Mouse (Mus musculus): ENCODE results near the gene Zpbp2.
"Not testable (repeated sequence)": the region's sequence is repeated elsewhere in the genome, so short reads cannot be mapped to it uniquely, and the experiment has no call there.

Zpbp2 gene

DNA sequence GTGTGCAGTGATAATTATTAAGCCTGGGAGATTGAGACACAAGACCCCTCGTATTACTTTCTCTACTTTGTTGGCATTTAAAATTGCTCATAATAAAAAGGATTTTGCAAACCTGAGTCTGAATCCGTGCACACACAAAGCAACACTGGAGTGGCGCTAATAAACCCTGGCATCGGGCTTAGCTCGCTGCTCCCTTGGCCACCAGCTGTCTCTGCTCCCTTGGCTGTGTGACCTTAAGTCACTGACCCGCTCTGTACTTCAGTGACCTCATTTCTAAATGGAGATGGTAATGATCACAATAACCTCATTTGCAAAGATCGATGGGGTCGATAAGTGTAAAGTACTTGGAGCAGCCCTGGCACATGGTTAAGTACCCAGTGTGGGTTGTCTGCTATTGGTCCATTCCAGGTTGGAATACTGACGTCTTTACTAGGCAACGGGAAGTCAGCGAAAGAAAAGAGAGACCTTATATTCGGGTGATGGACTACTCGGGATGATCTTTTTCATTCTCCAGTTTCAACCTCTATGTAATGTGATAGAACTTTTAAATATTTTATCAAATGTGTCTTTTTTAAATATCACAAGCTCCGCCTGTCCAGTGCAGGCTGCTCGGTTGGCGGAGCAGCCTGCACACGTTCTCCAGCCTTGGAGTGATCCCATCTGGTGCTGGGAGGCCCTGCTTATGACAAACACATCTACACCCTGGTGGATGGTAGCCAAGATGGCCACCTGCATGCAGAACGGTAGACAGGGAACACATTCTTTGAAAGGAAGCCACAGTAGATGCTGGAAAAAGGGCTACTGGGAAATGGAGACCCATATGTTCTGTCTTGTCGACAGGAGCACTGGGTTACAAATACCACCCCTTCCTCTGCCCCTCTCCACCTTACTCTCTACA lies 39.9 kb downstream of the Zpbp2 start:
- DNase-seq: peak; percentile 53 to 58

DNA sequence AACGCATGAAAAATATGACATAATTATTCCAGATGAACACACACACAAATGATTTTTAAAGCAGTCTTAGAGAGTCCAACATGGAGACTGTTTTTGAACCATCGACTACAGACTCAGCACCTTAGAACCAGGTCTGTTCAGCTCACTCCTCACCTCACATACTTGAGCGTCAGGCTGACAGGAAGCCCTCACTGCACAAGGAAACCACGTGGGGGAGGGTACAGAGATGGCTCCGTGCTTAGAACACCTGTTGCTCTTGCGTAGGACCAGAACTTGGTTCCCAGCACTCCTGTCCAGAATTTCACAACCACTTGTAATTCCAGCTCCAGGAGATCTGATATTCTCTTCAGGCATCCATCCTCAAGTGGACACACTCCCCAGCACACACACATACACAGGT lies 44.1 kb downstream of the Zpbp2 start:
- no peak for DNase-seq

DNA sequence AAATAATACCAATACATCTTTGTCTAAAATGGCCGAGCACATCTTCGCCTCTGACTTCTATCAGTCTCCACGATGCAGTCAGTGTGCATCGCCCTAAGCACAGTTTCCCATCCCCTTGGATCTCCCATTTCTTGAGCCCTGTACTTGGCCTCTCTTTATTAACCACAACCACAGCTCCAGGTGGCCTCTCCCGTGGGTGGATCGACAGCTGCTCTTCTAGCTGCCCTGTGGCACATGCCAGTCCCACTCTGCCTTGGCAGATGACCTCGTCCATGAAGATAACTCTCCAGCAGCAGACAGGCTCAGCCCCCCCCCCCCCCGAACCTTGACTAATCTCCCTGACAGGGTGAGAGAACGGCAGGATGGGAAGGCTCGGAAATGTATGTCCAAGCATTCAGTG lies 44.6 kb downstream of the Zpbp2 start:
- DNase-seq: no peak

DNA sequence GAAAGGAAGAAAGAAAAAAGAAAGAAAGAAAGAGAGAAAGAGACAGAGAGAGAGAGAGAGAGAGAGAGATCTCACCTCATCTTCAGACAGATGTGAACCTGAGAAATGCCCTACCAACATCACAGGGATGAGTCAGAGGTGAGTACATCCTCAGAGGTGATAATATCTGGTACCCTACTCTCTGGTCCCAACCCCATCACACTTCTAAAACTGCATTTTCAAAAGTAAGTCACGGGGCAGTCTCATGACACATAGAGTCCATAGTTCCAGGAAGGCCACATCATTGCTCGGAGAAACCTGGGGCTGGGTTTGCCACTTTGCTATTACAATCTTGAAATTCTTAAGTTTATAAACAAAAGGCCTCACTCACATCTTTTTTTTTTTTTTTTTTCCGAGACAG lies 45.1 kb downstream of the Zpbp2 start:
- DNase-seq: no peak

DNA sequence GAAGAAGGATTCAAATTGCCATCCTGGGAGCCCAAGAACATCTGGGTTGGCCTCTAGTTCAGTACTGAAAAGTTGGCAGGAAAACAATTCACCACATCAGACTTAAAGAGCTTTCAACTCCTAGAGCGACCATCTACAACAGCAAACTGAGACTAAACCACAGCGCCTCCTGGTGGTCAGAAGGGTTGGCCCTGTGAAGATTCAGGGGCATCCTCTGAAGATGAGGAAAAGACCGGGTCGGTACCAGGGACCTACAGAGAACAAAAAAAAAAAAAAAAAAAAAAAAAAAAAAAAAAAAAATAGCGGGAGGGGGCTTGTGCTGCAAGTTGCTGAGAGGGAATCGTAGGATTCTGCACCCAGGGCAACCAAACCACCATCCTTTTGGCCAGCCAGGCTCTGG lies 46.5 kb downstream of the Zpbp2 start:
- peak; percentile 24 to 37 for DNase-seq

DNA sequence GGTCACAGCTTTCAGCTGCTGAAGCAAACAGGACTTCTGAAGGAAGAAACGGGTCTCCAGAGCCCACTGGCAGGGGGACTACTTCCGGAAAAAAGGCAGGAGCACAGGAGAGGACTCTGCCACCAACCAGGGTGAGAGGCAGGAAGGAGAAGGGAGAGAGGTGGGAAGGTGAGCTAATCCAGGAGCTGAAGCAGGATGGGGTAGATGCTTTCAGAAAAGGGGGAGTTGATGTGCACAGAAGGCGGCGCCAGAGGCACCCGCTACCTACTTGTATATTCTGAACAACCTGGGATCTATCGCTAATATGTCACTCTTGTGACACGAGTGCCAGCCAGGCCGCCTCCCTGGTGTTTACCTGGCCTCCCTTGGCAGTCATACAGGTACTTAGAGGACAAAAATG lies 47.1 kb downstream of the Zpbp2 start, which contains the start of gene Lrrc3c:
Gene Lrrc3c, plus strand, starts transcription at position 301 of the 400 bp plus-strand sequence.
- DNase-seq: no peak

DNA sequence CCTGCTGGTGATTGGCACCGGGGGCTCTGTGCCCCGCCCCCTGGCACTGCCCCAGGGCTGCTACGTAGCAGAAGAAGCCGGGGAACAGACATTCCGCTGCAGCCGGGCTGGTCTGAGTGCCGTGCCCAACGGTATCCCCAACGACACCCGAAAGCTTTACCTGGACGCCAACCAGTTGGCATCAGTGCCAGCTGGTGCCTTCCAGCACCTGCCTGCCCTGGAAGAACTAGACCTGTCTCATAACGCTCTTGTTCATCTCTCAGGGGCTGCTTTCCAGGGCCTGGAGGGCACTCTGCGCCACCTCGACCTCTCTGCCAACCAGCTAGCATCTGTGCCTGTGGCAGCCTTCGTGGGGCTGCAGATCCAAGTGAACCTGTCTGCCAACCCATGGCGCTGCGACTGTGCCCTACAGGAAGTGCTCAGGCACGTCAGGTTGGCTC lies 48.0 kb downstream of the Zpbp2 start:
- DNase-seq: peak; percentile 55 to 64

DNA sequence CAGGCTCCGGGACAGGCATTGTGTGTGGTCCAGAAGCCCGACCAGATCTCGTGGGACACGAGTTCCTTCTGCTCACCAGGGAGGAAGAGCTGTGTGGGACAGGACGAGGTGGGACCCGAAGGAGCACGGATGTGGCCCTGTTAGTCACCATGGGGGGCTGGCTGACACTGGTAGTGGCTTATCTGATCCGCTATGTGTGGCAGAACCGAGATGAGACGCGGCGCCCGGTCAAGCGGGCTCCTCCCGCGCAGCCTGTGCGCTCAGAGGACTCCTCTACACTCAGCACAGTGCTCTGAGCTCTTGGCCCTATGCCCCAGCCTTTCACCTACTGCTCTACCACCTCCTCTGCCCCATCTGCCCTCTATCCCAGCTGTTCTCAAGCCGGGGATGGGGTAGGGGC lies 48.4 kb downstream of the Zpbp2 start:
- DNase-seq: peak; percentile 32 to 44

DNA sequence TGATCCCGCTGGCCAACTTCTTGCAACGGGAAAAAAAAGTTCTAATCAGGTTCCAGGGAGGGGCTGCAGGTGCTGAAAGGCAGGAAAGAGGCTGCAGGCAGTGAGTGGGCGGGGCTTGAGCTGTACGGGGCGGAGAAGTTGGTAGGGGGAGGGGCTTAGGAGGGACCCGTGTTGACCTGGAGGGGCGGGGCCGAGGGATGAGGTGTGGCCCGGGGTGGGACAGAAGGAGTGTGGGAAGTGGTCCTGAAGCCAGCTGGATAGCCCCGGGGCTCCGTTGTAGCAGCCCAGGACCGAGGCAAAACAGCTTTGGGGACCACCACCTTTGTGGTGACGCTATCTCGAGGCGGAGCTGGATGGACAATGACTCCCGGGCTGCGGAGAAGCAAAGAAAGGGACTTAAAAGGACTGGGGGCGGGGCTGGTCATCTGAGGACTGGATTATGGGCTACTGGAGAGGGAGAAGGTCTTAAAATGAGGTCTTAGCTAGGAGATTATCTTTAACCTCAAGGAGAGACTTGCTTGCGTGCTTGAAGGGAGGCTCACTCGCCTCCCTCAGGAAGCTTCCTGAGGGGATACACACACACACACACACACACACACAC lies 51.3 kb downstream of the Zpbp2 start:
- DNase-seq: no peak

DNA sequence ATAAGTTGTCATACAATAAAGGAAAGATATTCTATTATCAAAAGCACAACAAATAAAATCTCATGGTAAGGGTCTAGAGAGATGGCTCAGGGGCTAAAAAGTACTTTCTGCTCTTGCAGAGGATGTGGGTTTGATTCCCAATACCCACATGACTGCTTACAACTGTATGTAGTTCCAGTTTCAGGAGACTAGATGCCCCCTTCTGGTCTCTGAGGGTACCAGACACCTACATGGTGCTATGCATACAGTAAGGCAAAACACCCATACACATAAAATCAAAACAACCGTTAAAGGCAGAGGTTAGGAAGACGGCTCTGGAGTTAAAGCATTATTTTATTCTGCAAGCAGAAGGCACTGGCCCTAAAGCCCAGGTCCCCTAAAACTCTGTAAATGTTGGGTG lies 53.1 kb downstream of the Zpbp2 start:
- DNase-seq: no peak

DNA sequence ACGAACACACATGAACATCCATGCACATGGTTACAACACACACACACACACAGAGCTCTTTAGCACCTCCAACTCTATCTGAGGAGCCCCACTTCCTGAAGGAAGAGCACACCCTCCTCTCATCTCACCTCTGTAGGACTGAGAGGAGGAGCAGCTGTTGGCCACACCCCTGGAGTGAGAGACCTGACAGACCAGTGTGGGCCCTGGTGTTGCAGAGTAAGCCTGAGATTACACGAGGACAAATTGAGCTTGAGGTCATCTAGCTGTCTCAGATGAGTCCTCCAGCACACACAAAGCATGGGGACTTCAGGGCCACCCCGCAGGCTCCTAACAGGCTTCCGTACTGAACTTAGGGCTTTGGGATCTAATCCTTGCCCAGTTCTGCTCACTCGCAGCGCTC lies 54.0 kb downstream of the Zpbp2 start:
- DNase-seq: not testable (repeated sequence)

DNA sequence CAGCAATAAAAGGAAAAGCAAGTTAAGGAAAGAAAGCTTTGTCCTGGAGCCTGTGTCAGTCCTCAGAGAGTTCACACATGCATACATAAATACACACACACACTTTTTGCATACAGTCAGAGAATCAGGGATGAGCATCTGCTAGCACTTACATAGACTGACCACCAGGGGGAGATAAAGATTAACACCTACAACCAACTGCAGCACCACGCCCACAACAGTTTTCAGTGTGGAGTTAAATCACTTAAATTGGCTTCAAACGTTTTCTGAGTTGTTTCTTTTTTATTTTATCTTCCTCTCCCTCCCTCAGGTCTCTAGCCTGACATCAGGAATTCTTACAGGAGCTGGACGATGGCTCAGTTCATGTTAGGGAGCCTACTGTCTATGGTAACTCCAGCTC lies 55.9 kb downstream of the Zpbp2 start:
- DNase-seq: peak in 1 of 2 experiments; percentile 31

Measured in cerebellum, postnatal 36 days (tissue).